Mouse (Mus musculus): Measurements from ENCODE around the gene Bahcc1.
A peak's percentile ranks its signal among the peaks of the same experiment; 100 is the strongest.

Gene Bahcc1

GRCm38 (mm10) chr11:120206669-120207090, 26.1 kb upstream of the Bahcc1 start:
- DNase-seq, result peak; percentile 71

GRCm38 (mm10) chr11:120208848-120209247, 23.9 kb upstream of the Bahcc1 start:
- peak; percentile 29 for DNase-seq

- peak; percentile 29 for DNase-seq
These were observed 23.3 kb upstream of the Bahcc1 start for GRCm38 (mm10) chr11:120209462-120209861.

GRCm38 (mm10) chr11:120215726-120216241, 17.0 kb upstream of the Bahcc1 start:
- peak; percentile 51 for DNase-seq

GRCm38 (mm10) chr11:120216540-120217324, 16.0 kb upstream of the Bahcc1 start:
- peak; percentile 78 for DNase-seq

- no peak for DNase-seq
These were observed 14.4 kb upstream of the Bahcc1 start for GRCm38 (mm10) chr11:120218176-120218856.

GRCm38 (mm10) chr11:120218946-120219345, 13.8 kb upstream of the Bahcc1 start:
- peak; percentile 53 for DNase-seq

- DNase-seq, result peak; percentile 64
These were observed 12.7 kb upstream of the Bahcc1 start for GRCm38 (mm10) chr11:120219916-120220522.

GRCm38 (mm10) chr11:120220963-120221827, 11.6 kb upstream of the Bahcc1 start:
- DNase-seq, result peak; percentile 35

- DNase-seq, result peak; percentile 12
These were observed 10.2 kb upstream of the Bahcc1 start for GRCm38 (mm10) chr11:120222425-120223104.

GRCm38 (mm10) chr11:120223586-120224487, 8.9 kb upstream of the Bahcc1 start:
- DNase-seq, result peak; percentile 66

- peak; percentile 64 for DNase-seq
These were observed 8.1 kb upstream of the Bahcc1 start for GRCm38 (mm10) chr11:120224488-120225255.

- DNase-seq, result peak; percentile 89
These were observed 7.2 kb upstream of the Bahcc1 start for GRCm38 (mm10) chr11:120225256-120226195.

GRCm38 (mm10) chr11:120226421-120227280, 6.1 kb upstream of the Bahcc1 start:
- DNase-seq, result peak; percentile 44

GRCm38 (mm10) chr11:120227571-120228051, 5.1 kb upstream of the Bahcc1 start:
- DNase-seq, result peak; percentile 64

GRCm38 (mm10) chr11:120228116-120228890, 4.4 kb upstream of the Bahcc1 start:
- peak; percentile 56 for DNase-seq

All from kidney, postnatal 10 days (tissue).